Mouse (Mus musculus): ENCODE results near the gene Nucks1.

GRCm38 (mm10) chr1:131969825-131970224, 59.5 kb downstream of the Nucks1 start:
- TF ChIP-seq CTCF (IDR thresholded peaks at IDR 0.05; ENCODE audit: extremely low read depth, insufficient read depth, insufficient read length, insufficient replicate concordance) (no peak), POLR2A (IDR thresholded peaks at IDR 0.05; ENCODE audit: low read depth, low read length) (no peak)
